Mouse (Mus musculus) layer of hippocampus, postnatal 10 days (tissue): ENCODE results near the gene Olfr1286. TPM values are rescaled to one million over a fixed set of nuclear protein-coding genes. Genes with fewer than 3 reads are reported as not detected.

Experiments
- DNase-seq, 2 experiments: peaks; one replicate each; pipeline ENCODE4 v3.0.0; 2021; ENCODE audit warnings: low spot score in 2 of 2
- long read RNA-seq: library from polyadenylated mRNA; stranded (forward); transcript quantifications from one replicate; pipeline ENCODE4 v2.0.0, GENCODE M21; 2023
- total RNA-seq, 2 experiments: library from RNA; stranded (reverse); gene quantifications; 2 replicates each; pipeline ENCODE4 v1.2.3; 2021

Olfr1286 gene
- total RNA-seq: not detected
- long read RNA-seq: 0 reads

DNA sequence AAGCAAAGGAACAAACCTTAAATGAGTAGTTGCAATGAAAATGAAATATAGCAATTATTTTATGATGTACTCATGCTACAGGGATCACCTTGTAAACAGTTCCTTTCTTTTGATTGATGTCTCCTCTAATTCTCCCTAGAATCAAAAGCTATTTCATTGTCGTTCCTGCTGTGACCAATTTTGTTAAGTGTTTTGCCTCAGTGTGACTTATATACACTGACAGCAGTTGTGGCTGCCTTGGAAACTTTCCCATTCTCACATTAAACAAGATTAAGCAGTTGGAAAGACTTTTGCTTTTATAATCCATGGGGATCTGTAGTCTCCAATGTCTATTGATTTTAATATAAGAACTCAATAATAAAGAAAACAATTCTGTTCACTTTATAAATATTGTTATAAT lies at the start of gene Olfr1286:
Gene Olfr1286 (minus strand): TSS at position 185 of the 400 bp plus-strand sequence.
- DNase-seq: no peak

DNA sequence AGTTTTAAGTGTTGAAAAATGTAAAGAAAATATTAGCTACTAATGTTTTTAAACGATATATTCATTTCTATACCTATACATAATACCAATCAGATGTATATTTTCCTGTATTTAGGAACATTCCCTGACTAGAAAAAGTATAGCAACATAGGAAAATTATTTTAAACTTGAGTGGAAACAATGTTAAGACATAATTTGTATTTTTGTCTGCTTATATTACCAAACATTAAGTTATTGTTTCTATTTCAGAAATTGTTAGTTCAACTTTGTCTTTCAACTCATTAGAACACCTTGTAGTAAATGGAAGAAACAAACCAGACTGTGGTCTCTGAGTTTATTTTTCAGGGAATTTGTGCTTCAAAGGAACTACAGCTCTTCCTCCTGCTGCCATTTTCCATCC lies 25.9 kb upstream of the Olfr1286 start, which contains the start of gene Olfr1287:
Gene Olfr1287 (plus strand): TSS at position 301 of the 400 bp plus-strand sequence.
- DNase-seq: no peak

DNA sequence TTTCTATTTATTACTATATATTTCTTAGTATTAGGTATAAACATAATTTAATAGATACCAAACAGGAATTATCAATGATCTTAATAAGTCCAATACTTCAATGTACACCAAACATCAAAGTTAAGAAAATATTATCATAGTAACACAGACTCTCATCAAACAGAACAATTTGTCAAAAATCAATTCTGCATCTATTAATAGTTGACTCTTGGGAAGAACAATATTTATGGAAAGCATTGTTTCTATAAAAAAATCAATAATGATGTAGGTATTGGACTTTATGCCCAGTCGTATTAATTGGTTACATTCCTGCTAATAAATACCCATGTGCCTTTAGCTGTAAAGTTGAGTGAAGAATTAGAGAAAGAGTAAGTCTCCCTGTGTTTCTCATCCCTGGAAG lies 47.7 kb downstream of the Olfr1286 start, which contains the start of gene Olfr1284:
Gene Olfr1284 (plus strand): TSS at position 301 of the 400 bp plus-strand sequence.
- no peak for DNase-seq

Other genes starting within 250 kb of the Olfr1286 start
- gene 4930430A15Rik, start 193.5 kb downstream of the Olfr1286 start, total RNA-seq: not detected
- gene Olfr1275, start 187.8 kb downstream of the Olfr1286 start, total RNA-seq: not detected
- gene Olfr1276, start 168.6 kb downstream of the Olfr1286 start, total RNA-seq: not detected
- gene Olfr1277, start 149.0 kb downstream of the Olfr1286 start, total RNA-seq: not detected
- gene Olfr1278, start 133.0 kb downstream of the Olfr1286 start, total RNA-seq: not detected
- gene Olfr1279, start 122.5 kb downstream of the Olfr1286 start, total RNA-seq: not detected
- not detected for gene Olfr1280, start 109.1 kb downstream of the Olfr1286 start, total RNA-seq
- gene Olfr1281, start 96.6 kb downstream of the Olfr1286 start, total RNA-seq: not detected
- gene Olfr1282, start 87.0 kb downstream of the Olfr1286 start, total RNA-seq: not detected
- not detected for gene Olfr1283, start 56.3 kb downstream of the Olfr1286 start, total RNA-seq
- not detected for gene Olfr1284, start 47.6 kb downstream of the Olfr1286 start, total RNA-seq
- not detected for gene Olfr1287, start 26.0 kb upstream of the Olfr1286 start, total RNA-seq
- gene Olfr1288, start 51.0 kb upstream of the Olfr1286 start, total RNA-seq: not detected
- not detected for gene Olfr1289, start 57.7 kb upstream of the Olfr1286 start, total RNA-seq
- not detected for gene Olfr1290, start 70.7 kb upstream of the Olfr1286 start, total RNA-seq
- gene Olfr1291-ps1, start 74.1 kb upstream of the Olfr1286 start, total RNA-seq: not detected
- not detected for gene Olfr1293-ps, start 102.1 kb upstream of the Olfr1286 start, total RNA-seq
- not detected for gene Olfr1294, start 117.2 kb upstream of the Olfr1286 start, total RNA-seq
- not detected for gene Olfr1295, start 146.6 kb upstream of the Olfr1286 start, total RNA-seq
- gene Olfr1297, start 203.4 kb upstream of the Olfr1286 start, total RNA-seq: not detected
- not detected for gene Olfr1298, start 226.1 kb upstream of the Olfr1286 start, total RNA-seq
- not detected for gene Olfr1299, start 238.3 kb upstream of the Olfr1286 start, total RNA-seq